Mouse (Mus musculus): Measurements from ENCODE around the gene Osbpl10. TPM values are rescaled to one million over a fixed set of nuclear protein-coding genes. Genes with fewer than 3 reads are reported as not detected.

Gene Osbpl10
- polyA plus RNA-seq, 1 experiment from 2014 or later: 2.7 TPM

GRCm38 (mm10) chr9:115055041-115055830 is 76.9 kb downstream of the Osbpl10 start:
- Histone ChIP-seq H3K27ac (replicated peaks; ENCODE audit: low read depth, low read length) (no peak overlapping the region), H3K36me3 (ENCODE audit: control insufficient read depth, insufficient read depth, low read length) (no peaks in the 10 kb centered on the region), H3K9me3 (ENCODE audit: control insufficient read depth, low read length) (no peaks in the 10 kb centered on the region), H3K4me2 (ENCODE audit: low read depth, low read length) (no peak overlapping the region), H3K4me1 (ENCODE audit: control insufficient read depth, insufficient read depth, low read length) (no peaks in the 10 kb centered on the region; the same call in 1 of the 2 replicates), H3K27me3 (replicated peaks; ENCODE audit: control insufficient read depth, insufficient read depth, low read length) (no peaks in the 10 kb centered on the region), H3K4me3 (ENCODE audit: low read depth, low read length) (no peak overlapping the region), H3K9ac (ENCODE audit: low read depth, low read length) (no peak overlapping the region)
- peak; percentile 50; the same call in 1 of the 2 replicates for ATAC-seq (ENCODE audit: low read depth)
- peak; percentile 46 for DNase-seq (ENCODE audit: low spot score)
- 72% methylated on average over 8 of the region's 8 CpGs for WGBS

DNA sequence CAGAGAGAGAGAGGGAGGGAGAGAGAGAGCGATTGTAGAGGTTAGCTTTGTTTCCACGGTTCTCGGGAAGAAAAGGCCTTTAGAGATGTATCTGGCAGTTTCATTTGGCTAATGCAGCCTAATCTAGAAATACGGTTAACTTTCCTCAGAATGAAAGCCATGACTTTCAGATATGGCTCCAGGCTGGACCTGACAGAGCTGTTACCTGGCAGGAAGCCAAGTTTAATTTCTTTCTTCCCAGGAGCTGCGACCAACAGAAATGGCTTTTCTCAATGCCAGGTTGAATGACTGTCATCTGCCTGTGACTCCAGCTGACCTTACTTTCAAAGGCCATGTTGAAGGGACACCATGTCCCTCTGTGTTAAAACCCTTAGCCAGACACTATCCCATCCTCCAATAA is 80.4 kb downstream of the Osbpl10 start:
- no peak overlapping the region for H3K27ac ChIP-seq (replicated peaks; ENCODE audit: low read depth, low read length)
- H3K4me2 ChIP-seq (ENCODE audit: low read depth, low read length): no peak overlapping the region
- H3K4me3 ChIP-seq (ENCODE audit: low read depth, low read length): no peak overlapping the region
- no peaks in the 10 kb centered on the region for H3K27me3 ChIP-seq (replicated peaks; ENCODE audit: control insufficient read depth, insufficient read depth, low read length)
- H3K36me3 ChIP-seq (ENCODE audit: control insufficient read depth, insufficient read depth, low read length): no peaks in the 10 kb centered on the region
- H3K4me1 ChIP-seq (ENCODE audit: control insufficient read depth, insufficient read depth, low read length): no peaks in the 10 kb centered on the region; the same call in 1 of the 2 replicates
- no peak overlapping the region for H3K9ac ChIP-seq (ENCODE audit: low read depth, low read length)
- H3K9me3 ChIP-seq (ENCODE audit: control insufficient read depth, low read length): no peaks in the 10 kb centered on the region
- ATAC-seq (ENCODE audit: low read depth): no peak
- WGBS: 23% methylated on average over 5 of the region's 5 CpGs
- DNase-seq (ENCODE audit: low spot score): peak; percentile 48

DNA sequence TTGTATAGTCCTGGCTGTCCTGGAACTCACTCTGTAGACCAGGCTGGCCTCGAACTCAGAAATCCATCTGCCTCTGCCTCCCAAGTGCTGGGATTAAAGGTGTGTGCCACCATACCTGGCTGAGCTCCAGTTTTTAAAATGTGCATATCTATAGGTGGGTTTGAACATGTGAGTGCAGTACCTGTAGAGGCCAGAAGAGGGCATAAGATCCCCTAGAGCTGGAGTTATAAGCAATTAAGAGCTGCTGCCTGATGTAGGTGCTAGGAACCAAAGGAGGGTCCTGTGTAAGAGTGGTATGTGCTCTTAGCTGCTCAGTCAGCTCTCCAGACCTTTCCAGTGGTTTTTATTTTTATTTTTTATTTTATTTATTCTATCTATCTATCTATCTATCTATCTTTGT is 86.5 kb downstream of the Osbpl10 start:
- Histone ChIP-seq H3K4me2 (ENCODE audit: low read depth, low read length) (no peak overlapping the region), H3K27me3 (replicated peaks; ENCODE audit: control insufficient read depth, insufficient read depth, low read length) (no peaks in the 10 kb centered on the region), H3K27ac (replicated peaks; ENCODE audit: low read depth, low read length) (no peak overlapping the region), H3K4me1 (ENCODE audit: control insufficient read depth, insufficient read depth, low read length) (no peaks in the 10 kb centered on the region), H3K4me3 (ENCODE audit: low read depth, low read length) (no peak overlapping the region), H3K9me3 (ENCODE audit: control insufficient read depth, low read length) (peaks cover 8% of the 10 kb centered on the region; the same call in 1 of the 2 replicates), H3K36me3 (ENCODE audit: control insufficient read depth, insufficient read depth, low read length) (no peaks in the 10 kb centered on the region), H3K9ac (ENCODE audit: low read depth, low read length) (no peak overlapping the region)
- ATAC-seq (ENCODE audit: low read depth) (no peak), DNase-seq (ENCODE audit: low spot score) (no peak)
- WGBS: 76% methylated on average over 1 of the region's 1 CpGs

GRCm38 (mm10) chr9:115067071-115067470 is 88.7 kb downstream of the Osbpl10 start:
- no peak for DNase-seq (ENCODE audit: low spot score)
- Histone ChIP-seq H3K9me3 (ENCODE audit: control insufficient read depth, low read length) (peaks cover 8% of the 10 kb centered on the region; the same call in 1 of the 2 replicates), H3K9ac (ENCODE audit: low read depth, low read length) (no peak overlapping the region), H3K27me3 (replicated peaks; ENCODE audit: control insufficient read depth, insufficient read depth, low read length) (no peaks in the 10 kb centered on the region), H3K36me3 (ENCODE audit: control insufficient read depth, insufficient read depth, low read length) (no peaks in the 10 kb centered on the region), H3K4me1 (ENCODE audit: control insufficient read depth, insufficient read depth, low read length) (no peaks in the 10 kb centered on the region), H3K27ac (replicated peaks; ENCODE audit: low read depth, low read length) (no peak overlapping the region), H3K4me2 (ENCODE audit: low read depth, low read length) (no peak overlapping the region), H3K4me3 (ENCODE audit: low read depth, low read length) (no peak overlapping the region)
- 72% methylated on average over 9 of the region's 9 CpGs for WGBS
- ATAC-seq (ENCODE audit: low read depth): no peak

- 78% methylated on average over 4 of the region's 4 CpGs for WGBS
Observed at GRCm38 (mm10) chr9:115075191-115075590, 96.8 kb downstream of the Osbpl10 start.

DNA sequence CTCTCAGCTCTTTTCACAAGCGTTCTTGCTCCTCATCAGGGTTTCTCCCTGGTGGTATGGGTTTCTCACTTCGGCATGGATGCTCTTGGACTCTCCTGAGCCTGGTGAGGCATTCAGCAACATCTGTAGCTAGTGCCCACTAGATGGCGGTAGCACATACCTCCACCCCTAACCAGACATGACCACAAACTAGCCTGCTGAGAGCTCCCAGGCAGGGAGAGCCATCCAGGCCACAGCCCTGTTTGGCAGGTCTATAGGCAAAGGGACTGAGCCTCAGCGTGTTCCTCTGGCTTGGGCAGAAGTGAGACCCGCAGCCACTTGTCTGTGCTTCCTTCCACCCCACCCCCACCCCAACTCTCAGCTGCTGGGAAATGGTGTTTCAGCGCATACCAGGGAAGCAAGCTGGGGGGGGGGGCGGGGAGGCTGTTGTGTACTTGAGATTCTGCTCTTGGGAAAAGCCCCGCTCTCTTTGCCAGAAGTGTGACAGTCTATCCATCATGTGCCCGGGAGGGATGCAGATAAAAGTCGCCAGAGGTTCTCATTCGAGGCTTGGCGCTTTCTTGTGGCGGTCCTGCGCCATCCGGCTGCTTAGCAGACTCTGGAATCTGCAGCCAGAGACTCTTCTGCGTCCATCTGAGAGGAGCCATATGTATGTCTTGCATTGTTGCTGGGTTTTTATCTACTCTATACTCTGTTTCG is 110.1 kb downstream of the Osbpl10 start:
- no peak overlapping the region for H3K4me3 ChIP-seq (ENCODE audit: low read depth, low read length)
- H3K4me2 ChIP-seq (ENCODE audit: low read depth, low read length): no peak overlapping the region
- peaks cover 5% of the 10 kb centered on the region; the same call in 1 of the 2 replicates for H3K36me3 ChIP-seq (ENCODE audit: control insufficient read depth, insufficient read depth, low read length)
- H3K9me3 ChIP-seq (ENCODE audit: control insufficient read depth, low read length): peaks cover 14% of the 10 kb centered on the region
- H3K4me1 ChIP-seq (ENCODE audit: control insufficient read depth, insufficient read depth, low read length): no peaks in the 10 kb centered on the region
- H3K27me3 ChIP-seq (replicated peaks; ENCODE audit: control insufficient read depth, insufficient read depth, low read length): no peaks in the 10 kb centered on the region
- no peak overlapping the region for H3K9ac ChIP-seq (ENCODE audit: low read depth, low read length)
- ATAC-seq (ENCODE audit: low read depth) (peak; percentile 97), DNase-seq (ENCODE audit: low spot score) (peak; percentile 94)
- WGBS: 43% methylated on average over 16 of the region's 17 CpGs
- no peak overlapping the region for H3K27ac ChIP-seq (replicated peaks; ENCODE audit: low read depth, low read length)

More at GRCm38 (mm10) chr9:115075191-115075590, 96.8 kb downstream of the Osbpl10 start:
- Histone ChIP-seq H3K9ac (ENCODE audit: low read depth, low read length) (no peak overlapping the region), H3K4me2 (ENCODE audit: low read depth, low read length) (no peak overlapping the region), H3K36me3 (ENCODE audit: control insufficient read depth, insufficient read depth, low read length) (no peaks in the 10 kb centered on the region), H3K27me3 (replicated peaks; ENCODE audit: control insufficient read depth, insufficient read depth, low read length) (no peaks in the 10 kb centered on the region), H3K9me3 (ENCODE audit: control insufficient read depth, low read length) (0 out of 2 replicates have a peak, but pooled peaks cover 10% of the 10 kb centered on the region), H3K4me1 (ENCODE audit: control insufficient read depth, insufficient read depth, low read length) (no peaks in the 10 kb centered on the region), H3K27ac (replicated peaks; ENCODE audit: low read depth, low read length) (no peak overlapping the region), H3K4me3 (ENCODE audit: low read depth, low read length) (no peak overlapping the region)
- DNase-seq (ENCODE audit: low spot score): no peak
- ATAC-seq (ENCODE audit: low read depth): no peak

DNA sequence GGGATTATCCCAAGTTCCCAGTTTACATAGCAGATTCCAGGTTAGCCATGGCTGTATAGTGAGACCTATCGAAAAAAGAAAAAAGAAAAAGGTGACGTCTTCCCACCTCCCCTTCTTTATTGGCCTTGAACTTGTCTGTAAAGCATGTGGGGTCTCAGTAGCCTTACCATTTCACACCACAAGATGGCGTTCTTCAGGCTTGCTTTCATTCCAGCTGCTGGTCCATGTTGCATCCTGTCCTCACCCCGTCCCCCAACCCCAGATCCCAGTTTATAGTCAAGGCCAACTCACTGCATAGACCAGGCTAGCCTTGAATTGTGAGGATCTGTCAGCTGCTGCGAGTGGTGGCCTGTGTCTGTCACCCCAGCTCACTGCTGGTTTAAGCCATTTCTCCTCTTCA is 111.3 kb downstream of the Osbpl10 start:
- WGBS: 76% methylated on average over 5 of the region's 5 CpGs
- no peak overlapping the region for H3K4me3 ChIP-seq (ENCODE audit: low read depth, low read length)

DNA sequence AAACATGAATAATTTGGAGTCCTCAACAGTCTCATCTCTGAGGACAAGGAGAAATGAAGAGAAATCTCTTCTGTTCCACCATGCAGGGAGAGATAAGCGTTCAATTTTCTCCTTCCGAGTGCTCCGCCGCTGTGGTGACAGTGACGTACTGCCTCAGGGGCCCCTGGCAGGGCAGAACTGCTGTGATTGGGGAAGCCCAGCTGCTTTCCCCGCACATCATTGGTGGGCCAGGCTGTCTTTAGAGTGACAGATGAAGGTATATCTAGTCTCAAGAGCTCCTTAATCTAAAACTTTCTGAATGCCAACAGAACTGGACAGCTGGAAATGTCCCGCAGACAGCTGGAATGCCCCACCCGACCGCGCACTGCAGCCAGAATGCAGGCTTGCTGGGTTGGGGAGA is 118.1 kb downstream of the Osbpl10 start:
- Histone ChIP-seq H3K4me2 (ENCODE audit: low read depth, low read length) (0 out of 2 replicates have a peak overlapping the region, but pooled peaks have one; percentile 18), H3K9ac (ENCODE audit: low read depth, low read length) (no peak overlapping the region), H3K4me3 (ENCODE audit: low read depth, low read length) (no peak overlapping the region), H3K4me1 (ENCODE audit: control insufficient read depth, insufficient read depth, low read length) (no peaks in the 10 kb centered on the region), H3K36me3 (ENCODE audit: control insufficient read depth, insufficient read depth, low read length) (no peaks in the 10 kb centered on the region), H3K27me3 (replicated peaks; ENCODE audit: control insufficient read depth, insufficient read depth, low read length) (no peaks in the 10 kb centered on the region), H3K27ac (replicated peaks; ENCODE audit: low read depth, low read length) (no peak overlapping the region), H3K9me3 (ENCODE audit: control insufficient read depth, low read length) (peaks cover 7% of the 10 kb centered on the region)
- 62% methylated on average over 10 of the region's 10 CpGs for WGBS
- DNase-seq (ENCODE audit: low spot score) (peak; percentile 62), ATAC-seq (ENCODE audit: low read depth) (peak; percentile 81; the same call in 1 of the 2 replicates)

More for the DNA sequence above, 111.3 kb downstream of the Osbpl10 start:
- Histone ChIP-seq H3K27me3 (replicated peaks; ENCODE audit: control insufficient read depth, insufficient read depth, low read length) (no peaks in the 10 kb centered on the region), H3K9me3 (ENCODE audit: control insufficient read depth, low read length) (peaks cover 14% of the 10 kb centered on the region), H3K4me1 (ENCODE audit: control insufficient read depth, insufficient read depth, low read length) (no peaks in the 10 kb centered on the region), H3K9ac (ENCODE audit: low read depth, low read length) (no peak overlapping the region), H3K36me3 (ENCODE audit: control insufficient read depth, insufficient read depth, low read length) (peaks cover 5% of the 10 kb centered on the region; the same call in 1 of the 2 replicates), H3K27ac (replicated peaks; ENCODE audit: low read depth, low read length) (no peak overlapping the region), H3K4me2 (ENCODE audit: low read depth, low read length) (no peak overlapping the region)
- DNase-seq (ENCODE audit: low spot score) (no peak), ATAC-seq (ENCODE audit: low read depth) (no peak)

Measured in embryonic facial prominence, embryonic 14.5 days (tissue).